Mouse (Mus musculus) urinary bladder, postnatal 36 days (tissue): ENCODE results near the gene Hist1h4d.
A peak's percentile ranks its signal among the peaks of the same experiment; 100 is the strongest.
"Not testable (repeated sequence)": the region's sequence is repeated elsewhere in the genome, so short reads cannot be mapped to it uniquely, and the experiment has no call there.

Experiments used
- DNase-seq, 2 experiments: peaks; one replicate each; pipeline ENCODE4 v3.0.0; 2022; ENCODE audit warnings: low spot score in 2 of 2, mixed read lengths in 1 of 2

Hist1h4d gene

GRCm38 (mm10) chr13:23581408-23582218 is at the start of gene Hist1h4d:
Hist1h4d (plus strand) TSS chr13:23581598.
- DNase-seq = peak; percentile 98 to 100

GRCm38 (mm10) chr13:23532262-23533075 is 48.9 kb upstream of the Hist1h4d start:
- DNase-seq = no peak

- DNase-seq = peak; percentile 40 to 54
Observed at GRCm38 (mm10) chr13:23533560-23534367, 47.6 kb upstream of the Hist1h4d start, which contains the start of gene Hist1h2af. Hist1h2af (plus strand) TSS chr13:23533906.

- DNase-seq = no peak
Observed at GRCm38 (mm10) chr13:23534368-23535131, 46.8 kb upstream of the Hist1h4d start.

GRCm38 (mm10) chr13:23535137-23536075 is 46.0 kb upstream of the Hist1h4d start, which contains the start of gene Hist1h3g:
Hist1h3g (plus strand) TSS chr13:23535422.
- DNase-seq = peak; percentile 77 to 81

- DNase-seq = no peak
Observed at GRCm38 (mm10) chr13:23536076-23536822, 45.1 kb upstream of the Hist1h4d start.

- no peak for DNase-seq
Observed at GRCm38 (mm10) chr13:23537006-23537710, 44.2 kb upstream of the Hist1h4d start.

GRCm38 (mm10) chr13:23538249-23538648 is 43.1 kb upstream of the Hist1h4d start:
- DNase-seq = no peak

GRCm38 (mm10) chr13:23539821-23540220 is 41.6 kb upstream of the Hist1h4d start:
- not testable (repeated sequence) for DNase-seq

GRCm38 (mm10) chr13:23541497-23541896 is 39.9 kb upstream of the Hist1h4d start:
- DNase-seq = no peak

- DNase-seq = not testable (repeated sequence)
Observed at GRCm38 (mm10) chr13:23542225-23542980, 39.0 kb upstream of the Hist1h4d start.

GRCm38 (mm10) chr13:23542999-23543607 is 38.3 kb upstream of the Hist1h4d start, which contains the start of gene Hist1h2bh:
Hist1h2bh (minus strand) TSS chr13:23543392.
- peak; percentile 45 to 57 for DNase-seq

- DNase-seq = peak; percentile 61 to 63
Observed at GRCm38 (mm10) chr13:23543965-23544786, 37.2 kb upstream of the Hist1h4d start, which contains the start of gene Hist1h3f. Hist1h3f (plus strand) TSS chr13:23544052.

- DNase-seq = not testable (repeated sequence)
Observed at GRCm38 (mm10) chr13:23544787-23545120, 36.6 kb upstream of the Hist1h4d start.

GRCm38 (mm10) chr13:23546694-23547093 is 34.7 kb upstream of the Hist1h4d start:
- no peak for DNase-seq

GRCm38 (mm10) chr13:23550761-23551145 is 30.6 kb upstream of the Hist1h4d start:
- DNase-seq = no peak
